Mouse (Mus musculus) gastrocnemius, adult 2 months (tissue): ENCODE results near the gene Rps27rt. TPM values are rescaled to one million over a fixed set of nuclear protein-coding genes. Genes with fewer than 3 reads are reported as not detected.
A peak's percentile ranks its signal among the peaks of the same experiment; 100 is the strongest.

Experiments used
- DNase-seq: peaks from one replicate; pipeline ENCODE4 v3.0.0; 2022
- H3K27ac ChIP-seq: fragments of 200-600 bp; 2 replicates; pipeline ENCODE4 v1.8.1; 2022; ENCODE audit warnings: mild to moderate bottlenecking
- H3K4me3 ChIP-seq: fragments of 200-600 bp; 2 replicates; pipeline ENCODE4 v1.8.1; 2022; ENCODE audit warnings: mild to moderate bottlenecking, moderate library complexity
- CTCF ChIP-seq: fragments of 200-600 bp; IDR thresholded peaks from 2 replicates; pipeline ENCODE4 v1.8.1; 2022; ENCODE audit warnings: antibody characterized with exemption, mild to moderate bottlenecking, moderate library complexity
- intact Hi-C: fragments of 180-260 bp; cut with DNase I; formaldehyde crosslinking; loops from one replicate; pipeline ENCODE4 v1.15.1; 2025
- total RNA-seq, 2 experiments: library from RNA; stranded (reverse); gene quantifications; 2 replicates each; pipeline ENCODE4 v1.2.3; 2021

Rps27rt gene
- total RNA-seq, 2 experiments from 2014 or later, result 34.1 to 35.4 TPM

DNA sequence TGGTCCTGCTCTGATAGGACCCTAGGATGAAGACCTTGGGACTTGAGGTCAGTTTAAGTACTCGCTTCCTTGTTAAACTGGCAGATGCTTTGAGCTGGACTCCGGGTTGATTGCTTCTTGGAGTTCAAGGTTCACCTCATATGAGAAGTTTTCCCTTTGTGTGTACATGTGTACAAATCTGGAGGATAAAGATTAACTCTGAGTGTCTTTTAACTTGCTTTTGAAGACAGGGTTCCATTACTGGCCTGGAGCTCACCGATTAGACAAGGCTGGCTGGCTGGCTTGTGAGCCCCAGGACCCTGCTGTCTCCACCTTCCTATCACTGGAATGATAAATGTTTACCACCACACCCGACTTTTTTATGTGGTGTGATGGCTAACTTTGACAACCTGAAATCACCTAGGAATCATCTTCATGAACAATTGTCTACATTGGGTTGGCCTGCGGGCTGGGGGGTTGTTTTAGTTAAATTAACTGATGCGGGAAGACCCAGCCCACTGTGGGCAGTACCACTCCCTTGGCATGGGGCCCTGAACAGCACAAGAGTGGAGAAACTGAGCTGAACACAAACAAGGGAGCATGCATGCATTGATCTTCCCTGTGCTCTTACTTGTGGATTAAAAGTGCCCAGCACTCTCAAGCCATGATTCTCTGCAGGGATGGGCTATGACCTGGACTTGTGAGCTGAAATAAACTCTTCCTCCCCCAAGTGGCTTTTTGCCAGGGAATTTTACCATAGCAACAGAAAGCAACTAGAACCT is 16.7 kb upstream of the Rps27rt start:
- no peak for DNase-seq
- H3K27ac ChIP-seq, result no peak overlapping the region
- H3K4me3 ChIP-seq, result no peak overlapping the region
- intact Hi-C loops, result no loop called here
- TF ChIP-seq CTCF, result no peak

DNA sequence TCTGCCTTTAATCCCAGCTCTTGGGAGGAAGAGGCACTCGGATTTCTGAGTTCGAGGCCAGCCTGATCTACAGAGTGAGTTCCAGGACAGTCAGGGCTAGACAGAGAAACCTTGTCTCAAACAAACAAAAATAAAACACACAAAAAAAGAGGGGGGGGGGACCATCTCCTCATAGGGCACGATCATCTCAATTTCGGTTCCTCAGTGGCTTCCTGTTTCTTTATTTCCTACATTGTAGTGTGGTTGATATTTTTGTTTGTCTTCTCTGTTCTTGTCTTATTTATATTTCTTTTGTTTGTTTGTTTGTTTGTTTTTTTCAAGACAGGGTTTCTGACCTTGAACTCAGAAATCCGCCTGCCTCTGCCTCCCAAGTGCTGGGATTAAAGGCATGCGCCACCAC is 13.9 kb upstream of the Rps27rt start:
- H3K4me3 ChIP-seq, result no peak overlapping the region
- DNase-seq, result no peak
- TF ChIP-seq CTCF, result no peak
- intact Hi-C loops, result no loop called here
- H3K27ac ChIP-seq, result no peak overlapping the region

GRCm38 (mm10) chr9:114995716-114996115 is 13.2 kb upstream of the Rps27rt start:
- TF ChIP-seq CTCF, result no peak
- intact Hi-C loops, result no loop called here
- no peak overlapping the region for H3K4me3 ChIP-seq
- no peak for DNase-seq
- H3K27ac ChIP-seq, result no peak overlapping the region

- DNase-seq, result no peak
- TF ChIP-seq CTCF, result no peak
- H3K27ac ChIP-seq, result no peak overlapping the region
- intact Hi-C loops, result no loop called here
- no peak overlapping the region for H3K4me3 ChIP-seq
Measured at GRCm38 (mm10) chr9:114995250-114995649, 12.7 kb upstream of the Rps27rt start.

- TF ChIP-seq CTCF, result no peak
- intact Hi-C loops, result no loop called here
- Histone ChIP-seq H3K4me3 (no peak overlapping the region), H3K27ac (no peak overlapping the region)
- no peak for DNase-seq
Measured at GRCm38 (mm10) chr9:114992528-114992927, 10.0 kb upstream of the Rps27rt start.

DNA sequence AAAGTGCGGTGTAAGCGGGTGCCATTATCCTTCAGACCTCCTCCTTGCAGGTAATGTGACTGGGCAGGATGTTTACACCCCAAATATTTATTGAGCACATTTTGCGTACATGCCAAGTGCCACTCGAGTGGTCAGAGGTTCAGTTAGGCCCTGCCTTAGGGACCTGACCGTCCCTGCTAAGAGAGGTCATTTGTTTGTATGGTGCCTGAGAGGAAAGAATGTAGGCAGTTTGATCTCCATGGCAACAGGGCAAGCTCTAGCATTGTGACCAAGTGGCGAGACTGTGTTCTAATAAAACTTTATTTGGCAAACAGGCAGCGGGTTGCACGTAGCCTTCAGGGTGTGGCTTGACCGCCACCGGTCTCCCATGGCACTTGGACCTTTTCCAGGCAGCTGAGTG is 7.9 kb upstream of the Rps27rt start:
- DNase-seq, result no peak
- TF ChIP-seq CTCF, result no peak
- intact Hi-C loops, result no loop called here
- no peak overlapping the region for H3K4me3 ChIP-seq
- H3K27ac ChIP-seq, result no peak overlapping the region

GRCm38 (mm10) chr9:114988610-114989327 is 6.2 kb upstream of the Rps27rt start:
- H3K27ac ChIP-seq, result peak overlapping the region; percentile 3; the same call in 1 of the 2 replicates
- no peak for TF ChIP-seq CTCF
- H3K4me3 ChIP-seq, result no peak overlapping the region
- intact Hi-C loops, result no loop called here
- DNase-seq, result no peak

DNA sequence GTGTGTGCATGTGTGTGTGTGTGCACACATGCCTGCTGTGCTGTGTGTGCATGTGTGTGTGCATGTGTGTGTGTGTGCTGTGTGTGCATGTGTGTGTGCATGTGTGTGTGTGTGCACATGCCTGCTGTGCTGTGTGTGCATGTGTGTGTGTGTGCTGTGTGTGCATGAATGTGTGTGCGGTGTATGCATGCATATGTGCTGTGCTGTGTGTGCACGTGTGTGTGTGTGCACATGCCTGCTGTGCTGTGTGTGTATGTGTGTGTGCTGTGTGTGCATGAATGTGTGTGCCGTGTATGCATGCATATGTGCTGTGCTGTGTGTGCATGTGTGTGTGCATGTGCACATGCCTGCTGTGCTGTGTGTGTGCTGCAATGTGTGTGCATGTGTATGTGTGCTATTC is 5.5 kb upstream of the Rps27rt start:
- intact Hi-C loops, result no loop called here
- Histone ChIP-seq H3K4me3 (no peak overlapping the region), H3K27ac (no peak overlapping the region)
- TF ChIP-seq CTCF, result no peak
- DNase-seq, result no peak

DNA sequence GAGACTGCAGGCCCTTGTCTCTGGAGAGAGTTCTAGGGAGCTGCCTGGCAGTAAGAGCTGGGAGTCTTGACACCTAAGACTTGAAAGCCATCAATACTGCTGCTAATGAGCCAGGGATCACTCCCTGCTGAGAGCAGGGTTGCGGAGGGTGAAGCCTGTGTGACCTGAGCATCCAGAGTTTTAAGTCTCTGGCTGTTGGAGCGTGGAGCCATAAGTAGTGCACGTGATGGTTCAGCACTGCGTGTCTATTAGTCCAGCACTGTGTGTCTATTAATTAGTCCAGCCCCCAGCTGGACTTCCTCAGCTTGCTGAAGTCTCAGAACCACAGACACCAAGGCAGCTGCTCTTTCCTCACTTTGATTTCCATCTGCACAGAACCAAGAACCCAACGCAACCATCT is 3.8 kb upstream of the Rps27rt start:
- intact Hi-C loops, result no loop called here

GRCm38 (mm10) chr9:114985741-114986140 is 3.2 kb upstream of the Rps27rt start:
- intact Hi-C loops, result no loop called here
- no peak overlapping the region for H3K27ac ChIP-seq
- DNase-seq, result no peak
- no peak overlapping the region for H3K4me3 ChIP-seq
- no peak for TF ChIP-seq CTCF

More for the DNA sequence above, 3.8 kb upstream of the Rps27rt start:
- DNase-seq, result no peak
- Histone ChIP-seq H3K27ac (no peak overlapping the region), H3K4me3 (no peak overlapping the region)
- no peak for TF ChIP-seq CTCF

DNA sequence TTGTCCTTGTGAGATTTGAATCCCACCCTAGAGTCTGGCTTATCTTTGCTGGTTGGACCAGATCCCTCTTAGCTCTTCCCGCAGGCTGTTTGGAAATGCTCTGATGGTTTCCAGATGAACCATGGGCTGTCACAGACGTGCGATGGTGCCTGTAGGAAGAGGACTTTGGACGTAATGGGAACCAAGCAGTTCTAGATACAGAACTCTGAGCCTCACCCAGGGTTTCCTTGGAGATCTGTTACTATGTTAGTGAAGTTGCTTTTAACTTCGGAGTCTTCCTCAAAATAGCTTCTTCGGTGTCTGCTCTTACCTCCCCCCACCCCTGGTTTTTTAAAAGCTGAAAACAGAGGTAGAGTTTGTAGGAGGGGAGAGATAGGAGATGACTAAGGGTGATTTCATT is 2.6 kb downstream of the Rps27rt start:
- Histone ChIP-seq H3K4me3 (no peak overlapping the region), H3K27ac (no peak overlapping the region)
- intact Hi-C loops, result no loop called here
- DNase-seq, result no peak
- TF ChIP-seq CTCF, result no peak

DNA sequence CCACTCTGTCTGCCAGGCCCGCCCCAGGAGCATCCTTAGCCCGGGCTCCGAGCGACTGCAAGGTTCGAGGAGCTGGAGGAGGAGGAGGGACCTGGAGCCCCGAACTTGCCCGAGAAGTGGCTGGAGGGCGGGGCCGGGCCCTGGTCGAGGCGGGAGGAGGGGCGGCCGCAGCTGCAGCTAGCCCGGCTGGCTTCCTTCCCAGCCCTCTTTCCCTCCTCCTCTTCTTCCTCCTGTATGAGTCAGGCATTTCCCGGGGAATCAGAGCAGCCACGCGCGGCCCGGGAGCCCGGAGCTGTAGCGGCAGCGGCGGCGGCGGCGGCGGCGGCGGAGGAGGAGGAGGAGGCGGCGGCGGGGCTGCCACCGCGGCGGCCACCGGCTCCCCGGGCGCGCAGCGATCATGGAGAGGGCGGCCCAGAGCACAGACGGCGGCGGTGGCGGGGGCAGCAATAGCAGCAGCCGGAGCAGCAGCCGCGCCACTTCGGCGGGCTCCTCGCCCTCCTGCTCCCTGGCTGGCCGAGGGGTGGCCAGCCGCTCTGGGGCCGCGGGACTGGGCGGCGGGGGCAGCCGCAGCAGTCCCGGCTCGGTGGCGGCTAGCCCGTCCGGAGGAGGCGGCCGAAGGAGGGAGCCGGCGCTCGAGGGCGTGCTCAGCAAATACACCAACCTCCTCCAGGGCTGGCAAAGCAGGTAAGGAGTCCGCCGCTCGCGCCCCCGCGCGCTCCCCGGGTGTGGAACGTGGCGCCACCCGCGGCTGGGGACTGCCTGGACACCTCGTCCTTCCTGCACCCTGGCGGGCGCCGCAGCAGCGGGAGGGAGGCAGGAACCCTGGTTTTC is 4.0 kb downstream of the Rps27rt start, which contains the start of gene Osbpl10:
TSS of gene Osbpl10 (plus strand) at position 289 of the 831 bp plus-strand sequence.
- intact Hi-C loops, result no loop called here
- Histone ChIP-seq H3K4me3 (peak within 1 kb of the TSS; percentile 92), H3K27ac (peak within 1 kb of the TSS; percentile 82)
- DNase-seq, result peak; percentile 92
- peak; percentile 36 for TF ChIP-seq CTCF
